Mouse (Mus musculus) small intestine, adult 2 months (tissue): ENCODE results near the gene Cntnap1. TPM values are rescaled to one million over a fixed set of nuclear protein-coding genes. Genes with fewer than 3 reads are reported as not detected.
A peak's percentile ranks its signal among the peaks of the same experiment; 100 is the strongest.

Experiments
- H3K27ac ChIP-seq: fragments of 200-500 bp; 2 replicates; pipeline ENCODE4 v1.5.1; 2012; ENCODE audit warnings: low read depth, low read length, control low read depth, inconsistent platforms; ENCODE audit not compliant: insufficient read depth
- H3K27me3 ChIP-seq: fragments of 200-500 bp; 2 replicates; pipeline ENCODE4 v1.6.1; 2012; ENCODE audit warnings: mild to moderate bottlenecking, moderate library complexity, low read length, inconsistent platforms; ENCODE audit not compliant: control insufficient read depth, insufficient read depth
- H3K36me3 ChIP-seq: fragments of 200-500 bp; 2 replicates; pipeline ENCODE4 v1.6.1; 2012; ENCODE audit warnings: mild to moderate bottlenecking, low read length, control low read depth, inconsistent platforms; ENCODE audit not compliant: control insufficient read depth, insufficient read depth
- H3K4me1 ChIP-seq: fragments of 200-500 bp; 2 replicates; pipeline ENCODE4 v1.6.1; 2012; ENCODE audit warnings: low read length, inconsistent platforms, mixed read lengths; ENCODE audit not compliant: control insufficient read depth, insufficient read depth, insufficient read length
- H3K4me3 ChIP-seq: fragments of 200-500 bp; 2 replicates; pipeline ENCODE4 v1.5.1; 2012; ENCODE audit warnings: low read depth, mild to moderate bottlenecking, control low read depth, inconsistent platforms, low read length, moderate library complexity
- CTCF ChIP-seq: fragments of 200-500 bp; IDR thresholded peaks from 2 replicates; pipeline ENCODE4 v1.5.1; 2012; ENCODE audit warnings: low read depth, mild to moderate bottlenecking, control low read depth, inconsistent platforms, low read length, moderate library complexity, mixed read lengths; ENCODE audit not compliant: insufficient replicate concordance, insufficient read length; ENCODE audit errors: extremely low read depth
- POLR2A ChIP-seq: fragments of 200-500 bp; IDR thresholded peaks from 2 replicates; pipeline ENCODE4 v1.6.1; 2012; ENCODE audit warnings: low read depth, mild to moderate bottlenecking, control low read depth, inconsistent platforms, low read length, moderate library complexity
- WGBS: fragments of 180-500 bp; shearing (Covaris S2); methylation state at CpG from one replicate; pipeline ENCODE4 v1.1.7; 2018; 5-methylcytosine and 5-hydroxymethylcytosine counted together
- polyA plus RNA-seq: library from polyadenylated mRNA; depleted of rRNA; stranded (reverse); fragments of >200 nt; gene quantifications from 2 replicates; pipeline ENCODE4 v1.2.3, GENCODE M21; 2012

Gene Cntnap1
- polyA plus RNA-seq, 1 experiment, result 2.8 TPM

DNA sequence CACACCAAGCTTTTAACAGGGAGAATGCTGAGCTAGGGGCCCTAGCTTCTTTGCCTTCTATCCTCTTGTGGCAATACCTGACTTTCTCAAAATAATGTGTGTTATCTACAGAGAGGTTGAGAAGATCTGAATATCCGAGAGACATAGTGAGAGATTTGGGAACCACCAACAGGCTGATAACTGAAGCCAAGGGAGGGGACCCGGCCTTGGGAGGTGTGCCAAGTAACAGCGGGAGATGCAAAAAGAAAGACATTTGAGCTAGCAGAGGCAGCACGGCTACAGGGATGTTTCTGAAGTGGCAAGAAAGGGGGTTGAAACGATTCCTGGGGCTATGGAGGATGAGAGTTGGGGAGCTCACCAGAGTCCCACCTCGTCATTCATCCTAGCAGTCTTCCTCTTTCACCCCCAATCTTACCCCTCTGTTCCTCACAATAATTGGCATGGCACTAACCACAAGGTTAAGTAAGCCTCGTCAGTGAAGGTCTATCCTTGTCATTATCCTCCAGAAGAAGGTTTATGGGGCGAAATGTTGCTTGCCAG is 59.1 kb downstream of the Cntnap1 start:
- TF ChIP-seq POLR2A (no peak), CTCF (no peak)
- Histone ChIP-seq H3K27me3 (no peaks in the 10 kb centered on the region), H3K4me1 (peaks cover 11% of the 10 kb centered on the region), H3K27ac (0 out of 2 replicates have a peak overlapping the region, but pooled peaks have one; percentile 79), H3K4me3 (no peak overlapping the region), H3K36me3 (no peaks in the 10 kb centered on the region)
- WGBS, result 46% methylated on average over 8 of the region's 8 CpGs

DNA sequence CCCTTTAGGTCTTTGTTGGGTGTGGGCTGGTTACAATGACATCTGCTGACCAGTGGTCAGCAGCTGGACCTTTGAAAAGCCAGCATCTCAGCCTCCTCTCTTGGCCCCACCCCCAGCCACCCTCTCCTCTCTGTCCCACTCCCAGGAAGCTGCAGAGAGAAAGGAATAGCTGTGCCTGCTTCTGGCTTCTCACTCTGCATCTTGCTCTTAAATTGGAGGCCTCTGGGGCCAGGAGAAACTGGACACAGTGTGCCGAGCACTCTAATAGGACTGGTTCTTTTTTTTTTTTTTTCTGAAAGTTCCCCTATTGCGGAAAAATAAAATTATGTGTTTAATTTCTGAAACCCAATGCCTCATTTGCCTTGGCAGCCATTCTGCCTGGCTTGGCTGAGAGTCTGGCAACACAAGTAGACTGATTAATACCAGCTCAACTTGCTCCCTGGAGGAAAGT is 59.8 kb downstream of the Cntnap1 start:
- Histone ChIP-seq H3K27me3 (no peaks in the 10 kb centered on the region), H3K36me3 (no peaks in the 10 kb centered on the region), H3K4me3 (no peak overlapping the region), H3K4me1 (peaks cover 11% of the 10 kb centered on the region), H3K27ac (peak overlapping the region; percentile 79)
- 68% methylated on average over 2 of the region's 2 CpGs for WGBS
- TF ChIP-seq CTCF (no peak), POLR2A (no peak)

DNA sequence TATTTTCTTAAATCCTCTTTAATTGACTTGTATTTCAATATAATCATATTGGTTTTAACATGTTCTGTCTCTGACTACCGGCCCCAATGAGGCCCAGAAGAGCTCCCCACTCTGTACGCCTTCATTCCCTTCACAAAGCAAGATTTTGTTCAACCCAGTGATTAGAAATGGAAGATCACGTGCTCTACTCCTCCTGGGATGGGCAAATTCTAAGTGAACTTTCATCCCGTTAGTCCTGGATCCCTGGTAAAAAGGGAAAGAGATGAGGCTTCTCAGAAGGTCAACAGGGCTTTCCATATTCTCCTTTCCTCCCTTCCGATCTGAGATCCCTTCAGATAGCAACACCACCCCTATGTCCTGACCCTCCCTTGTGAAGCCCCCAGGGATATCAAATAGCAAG is 60.2 kb downstream of the Cntnap1 start:
- H3K27ac ChIP-seq, result peak overlapping the region; percentile 79
- 47% methylated on average over 5 of the region's 5 CpGs for WGBS
- peaks cover 11% of the 10 kb centered on the region for H3K4me1 ChIP-seq
- H3K36me3 ChIP-seq, result no peaks in the 10 kb centered on the region
- H3K27me3 ChIP-seq, result no peaks in the 10 kb centered on the region
- H3K4me3 ChIP-seq, result 0 out of 2 replicates have a peak overlapping the region, but pooled peaks have one; percentile 41
- TF ChIP-seq CTCF (no peak), POLR2A (no peak)

DNA sequence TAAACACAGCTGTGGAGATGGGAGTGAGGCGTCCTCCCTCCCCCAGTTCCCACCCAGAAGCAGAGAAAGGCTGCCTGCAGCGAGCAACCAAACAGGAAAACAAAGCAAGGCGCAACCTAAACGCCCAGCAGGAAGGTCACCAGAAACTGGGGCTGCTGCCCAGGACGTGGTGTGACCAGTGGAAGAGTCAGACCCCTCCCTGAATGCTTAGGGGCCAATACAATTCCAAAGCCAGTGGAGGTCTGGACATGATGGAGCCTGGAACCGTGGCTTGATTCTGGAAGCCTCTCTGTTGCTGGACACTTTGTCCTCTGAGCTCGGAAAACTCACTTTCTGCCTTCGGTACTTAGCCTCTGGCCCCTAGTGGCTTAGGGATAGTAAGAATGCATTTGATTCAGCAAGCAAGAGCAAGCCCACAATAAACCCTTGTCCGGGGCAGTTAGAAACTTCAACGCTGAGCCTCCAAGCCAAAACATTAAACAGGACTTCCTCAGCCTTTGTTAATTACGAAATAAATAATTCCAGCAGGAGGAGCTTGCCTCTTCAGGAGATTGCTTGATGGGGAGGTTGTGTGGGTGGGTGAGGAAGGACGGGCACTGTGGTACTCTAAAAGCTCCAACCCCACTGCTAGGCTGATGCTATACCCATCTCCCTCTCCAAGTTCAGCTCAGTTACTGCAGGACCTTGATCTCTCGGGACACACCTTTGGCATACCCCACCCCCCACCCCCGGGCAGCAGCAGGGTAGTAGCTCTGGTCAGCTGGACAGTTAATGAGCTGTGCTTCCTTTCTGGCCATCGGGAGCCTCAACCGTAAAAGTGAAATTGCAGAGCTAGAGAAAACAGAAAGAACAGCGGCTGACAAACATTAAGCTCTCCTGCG is 60.9 kb downstream of the Cntnap1 start:
- H3K36me3 ChIP-seq, result no peaks in the 10 kb centered on the region
- H3K27me3 ChIP-seq, result no peaks in the 10 kb centered on the region
- 17% methylated on average over 18 of the region's 18 CpGs for WGBS
- TF ChIP-seq CTCF (no peak), POLR2A (no peak)
- peaks cover 11% of the 10 kb centered on the region for H3K4me1 ChIP-seq
- H3K4me3 ChIP-seq, result peak overlapping the region; percentile 41
- H3K27ac ChIP-seq, result peak overlapping the region; percentile 79

DNA sequence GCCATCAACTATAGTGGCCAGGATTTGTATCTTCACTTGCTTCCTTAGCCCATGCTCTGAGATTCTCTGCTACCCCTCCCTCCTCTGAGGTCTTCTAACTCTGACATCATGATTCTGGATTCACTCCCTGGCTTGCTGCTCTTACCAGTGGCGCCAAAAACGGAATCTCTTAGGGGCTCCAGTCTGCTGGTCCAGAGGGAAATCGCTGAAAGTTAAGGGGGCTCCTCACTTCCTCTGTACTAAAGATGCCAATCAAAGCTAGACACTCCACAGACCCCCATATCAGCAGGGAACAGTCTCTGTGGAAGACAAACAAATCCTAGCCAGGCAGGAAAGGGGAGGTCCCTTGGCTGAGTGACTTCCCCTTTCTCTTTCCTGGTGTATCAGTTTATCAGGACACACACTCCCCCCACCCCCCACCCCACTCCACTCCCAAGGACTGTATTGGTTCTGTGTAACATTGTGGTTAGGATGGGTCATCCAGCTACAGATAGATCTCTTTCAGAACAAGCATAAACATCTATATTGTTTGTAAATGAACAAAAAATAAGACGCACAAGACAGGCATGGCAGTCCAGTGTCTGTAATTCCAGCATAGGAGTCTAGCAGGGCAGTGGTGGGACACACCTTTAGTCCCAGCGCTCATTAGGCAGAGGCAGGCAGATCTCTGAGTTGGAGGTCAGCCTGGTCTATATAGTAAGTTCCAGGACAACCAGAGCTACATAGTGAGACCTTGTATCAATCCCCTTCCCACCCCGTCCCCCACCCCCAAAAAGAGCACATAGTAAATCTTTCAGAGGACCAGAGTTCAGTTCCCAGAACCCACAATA is 61.9 kb downstream of the Cntnap1 start:
- Histone ChIP-seq H3K36me3 (no peaks in the 10 kb centered on the region), H3K4me1 (peaks cover 8% of the 10 kb centered on the region), H3K27ac (peak overlapping the region; percentile 79), H3K27me3 (no peaks in the 10 kb centered on the region), H3K4me3 (peak overlapping the region; percentile 7; the same call in 1 of the 2 replicates)
- 59% methylated on average over 6 of the region's 6 CpGs for WGBS
- TF ChIP-seq CTCF, result no peak
- TF ChIP-seq POLR2A, result no peak

DNA sequence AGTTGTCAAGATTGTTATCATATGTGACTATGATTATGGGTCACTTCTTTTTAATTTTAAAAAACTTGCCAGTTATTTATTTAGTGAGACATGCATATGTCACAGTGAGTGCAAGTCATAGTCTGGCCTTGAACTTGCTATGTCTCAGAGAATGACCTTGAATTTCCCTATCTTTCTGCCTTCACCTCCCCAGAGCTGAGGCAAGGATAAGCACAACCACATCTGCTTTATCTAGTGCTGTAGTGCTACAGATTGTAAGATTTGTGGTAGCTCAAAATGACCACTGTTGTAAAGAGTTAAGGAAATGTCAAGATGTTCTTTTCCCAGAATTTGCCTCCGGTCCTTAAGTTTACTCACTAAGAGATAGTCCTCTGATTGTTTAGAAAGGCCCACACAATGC is 62.9 kb downstream of the Cntnap1 start:
- WGBS, result 63% methylated on average over 1 of the region's 1 CpGs
- Histone ChIP-seq H3K27ac (no peak overlapping the region), H3K4me3 (no peak overlapping the region), H3K4me1 (peaks cover 8% of the 10 kb centered on the region), H3K27me3 (no peaks in the 10 kb centered on the region), H3K36me3 (no peaks in the 10 kb centered on the region)
- TF ChIP-seq CTCF (no peak), POLR2A (no peak)

DNA sequence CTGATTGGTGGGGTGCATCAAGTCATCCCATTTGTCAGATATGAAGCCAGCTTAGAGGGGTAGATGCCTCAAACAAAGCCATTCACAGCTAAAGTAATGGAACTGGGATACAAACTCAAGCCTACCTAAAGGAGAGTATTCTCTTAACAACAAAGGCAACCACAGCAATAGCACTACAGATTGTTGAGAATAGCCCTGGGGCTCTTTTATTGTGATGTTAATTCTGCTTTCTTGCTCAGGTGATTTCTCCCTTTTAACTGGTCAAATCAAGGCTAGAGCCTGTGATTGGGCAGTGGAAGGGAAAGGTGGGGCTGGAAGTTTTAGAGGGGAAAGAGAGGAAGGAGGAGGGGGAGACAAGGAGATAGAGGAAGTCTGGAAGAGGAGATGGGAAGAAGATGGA is 63.8 kb downstream of the Cntnap1 start:
- H3K36me3 ChIP-seq, result no peaks in the 10 kb centered on the region
- TF ChIP-seq POLR2A, result no peak
- no peak for TF ChIP-seq CTCF
- peaks cover 8% of the 10 kb centered on the region for H3K4me1 ChIP-seq
- H3K27ac ChIP-seq, result no peak overlapping the region
- H3K4me3 ChIP-seq, result no peak overlapping the region
- H3K27me3 ChIP-seq, result no peaks in the 10 kb centered on the region
